Mouse (Mus musculus): ENCODE data around the gene Rpa3. TPM values are rescaled to one million over a fixed set of nuclear protein-coding genes. Genes with fewer than 3 reads are reported as not detected.

The Rpa3 gene
- polyA plus RNA-seq (2015; fragmentation: Nextera tagmentation; extraction: Ambion mirVana) = 71.1 and 77.0 TPM in 2 replicates

DNA sequence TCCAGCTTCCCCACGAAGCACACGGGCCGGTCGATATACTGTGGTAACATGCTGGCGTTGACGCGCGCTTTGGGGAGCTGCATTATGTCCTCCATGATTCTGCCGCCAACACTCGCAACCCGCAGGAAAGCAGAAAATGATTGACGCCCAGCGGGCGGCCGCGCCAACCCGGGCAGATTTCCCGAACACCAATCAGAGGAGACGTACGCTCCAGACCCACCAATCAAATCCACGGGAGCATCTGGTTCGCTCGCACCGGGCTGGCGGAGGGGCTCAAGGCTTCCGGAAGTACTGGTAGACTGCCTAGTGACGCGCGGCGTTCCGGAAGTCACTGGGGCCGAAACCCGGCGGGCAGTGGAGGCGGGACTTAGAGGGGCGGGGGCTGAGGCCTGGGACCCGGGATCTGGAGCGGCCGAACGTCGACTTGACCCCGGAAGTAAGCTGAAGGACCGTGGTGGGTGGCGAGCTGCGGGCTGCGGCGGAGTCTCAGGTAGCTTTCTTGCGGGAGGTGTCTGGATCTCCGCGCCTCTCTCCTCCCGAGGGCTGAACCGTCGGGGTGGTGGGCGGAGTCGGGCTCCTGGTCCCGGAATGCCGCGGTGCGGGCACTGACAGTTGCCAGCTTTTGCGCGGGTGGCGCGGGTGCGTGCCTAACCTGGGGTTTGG lies at the start of gene Rpa3, which contains the start of the genes Umad1 and Gm45062:
Gene Rpa3 (minus strand): TSS at position 170 of the 663 bp plus-strand sequence.
Gene Umad1 (plus strand): TSS at position 285 of the 663 bp plus-strand sequence.
Gene Gm45062 (plus strand): TSS at position 447 of the 663 bp plus-strand sequence.
- H3K9me3 ChIP-seq (ENCODE audit: low read length) = no peaks in the 10 kb centered on the region
- peak within 1 kb of the TSS; percentile 71 for H3K9ac ChIP-seq (replicated peaks)
- peak within 1 kb of the TSS; percentile 80 for H3K4me2 ChIP-seq (ENCODE audit: low read depth, low read length)
- DNase-seq (peak; percentile 97), ATAC-seq (peak; percentile 100)
- peaks cover 9% of the 10 kb centered on the region; the same call in 1 of the 2 replicates for H3K4me1 ChIP-seq (ENCODE audit: insufficient read depth)
- peaks cover 3% of the 10 kb centered on the region; the same call in 1 of the 2 replicates for H3K36me3 ChIP-seq (replicated peaks; ENCODE audit: insufficient read depth, low read length)
- H3K27me3 ChIP-seq (ENCODE audit: insufficient read depth, low read length) = no peaks in the 10 kb centered on the region
- peak within 1 kb of the TSS; percentile 86 for H3K4me3 ChIP-seq (ENCODE audit: low read depth, low read length)
- WGBS (ENCODE audit: insufficient replicate concordance) = under 1% methylated on average over 64 of the region's 64 CpGs
- H3K27ac ChIP-seq (ENCODE audit: low read depth) = peak within 1 kb of the TSS; percentile 88
- no peak for TF ChIP-seq CTCF (IDR thresholded peaks at IDR 0.05; ENCODE audit: low read depth)
- peak; percentile 55 for TF ChIP-seq EP300 (IDR thresholded peaks at IDR 0.05; ENCODE audit: low read depth)

DNA sequence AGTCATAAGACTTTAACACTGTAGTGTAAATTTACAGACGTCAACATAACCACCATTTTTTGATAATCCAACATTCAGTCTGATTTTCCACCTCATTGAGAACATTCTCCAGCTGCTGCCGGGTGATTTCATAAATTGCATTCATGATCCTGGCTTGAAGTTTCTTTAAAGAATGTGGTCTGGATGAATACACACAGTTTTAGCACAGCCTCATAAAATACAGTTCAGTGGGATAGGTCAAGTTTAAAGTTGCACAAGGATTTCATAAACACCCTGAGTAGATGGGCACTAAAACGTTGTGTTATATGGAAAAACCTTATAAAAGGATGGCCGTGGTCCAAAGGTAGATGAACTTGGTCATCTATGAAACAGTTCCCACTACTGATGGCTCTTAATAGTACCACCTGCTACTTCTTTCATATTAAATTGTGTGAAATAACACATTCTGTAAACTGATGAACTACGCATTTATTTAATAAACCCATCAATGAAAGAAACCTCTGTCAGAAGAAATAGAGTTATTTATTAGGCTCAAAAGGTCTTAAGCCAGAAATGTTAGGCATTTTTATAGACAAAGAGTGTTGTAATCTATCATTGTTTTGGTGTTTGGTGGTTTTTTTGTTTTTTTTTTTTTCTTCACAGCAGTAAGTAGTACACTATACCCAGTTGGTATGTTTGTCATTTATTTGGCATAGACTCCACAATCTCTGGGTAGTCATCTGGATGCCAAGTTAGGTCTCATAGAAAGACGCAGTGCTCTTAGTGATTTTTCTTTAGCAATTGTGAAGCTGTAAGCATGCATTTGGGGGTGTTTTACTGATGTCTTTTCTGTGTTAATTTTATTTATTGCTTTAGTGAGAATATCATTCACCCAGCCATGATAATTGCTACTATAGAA lies 49.2 kb upstream of the Rpa3 start:
- H3K36me3 ChIP-seq (replicated peaks; ENCODE audit: insufficient read depth, low read length) = no peaks in the 10 kb centered on the region
- DNase-seq (no peak), ATAC-seq (no peak)
- H3K4me1 ChIP-seq (ENCODE audit: insufficient read depth) = no peaks in the 10 kb centered on the region
- H3K4me2 ChIP-seq (ENCODE audit: low read depth, low read length) = no peak overlapping the region
- H3K4me3 ChIP-seq (ENCODE audit: low read depth, low read length) = no peak overlapping the region
- no peak for TF ChIP-seq CTCF (IDR thresholded peaks at IDR 0.05; ENCODE audit: low read depth)
- no peak for TF ChIP-seq EP300 (IDR thresholded peaks at IDR 0.05; ENCODE audit: low read depth)
- H3K9ac ChIP-seq (replicated peaks) = no peak overlapping the region
- no peak overlapping the region for H3K27ac ChIP-seq (ENCODE audit: low read depth)
- WGBS (ENCODE audit: insufficient replicate concordance) = 82% methylated on average over 6 of the region's 6 CpGs
- no peaks in the 10 kb centered on the region for H3K9me3 ChIP-seq (ENCODE audit: low read length)
- H3K27me3 ChIP-seq (ENCODE audit: insufficient read depth, low read length) = no peaks in the 10 kb centered on the region

DNA sequence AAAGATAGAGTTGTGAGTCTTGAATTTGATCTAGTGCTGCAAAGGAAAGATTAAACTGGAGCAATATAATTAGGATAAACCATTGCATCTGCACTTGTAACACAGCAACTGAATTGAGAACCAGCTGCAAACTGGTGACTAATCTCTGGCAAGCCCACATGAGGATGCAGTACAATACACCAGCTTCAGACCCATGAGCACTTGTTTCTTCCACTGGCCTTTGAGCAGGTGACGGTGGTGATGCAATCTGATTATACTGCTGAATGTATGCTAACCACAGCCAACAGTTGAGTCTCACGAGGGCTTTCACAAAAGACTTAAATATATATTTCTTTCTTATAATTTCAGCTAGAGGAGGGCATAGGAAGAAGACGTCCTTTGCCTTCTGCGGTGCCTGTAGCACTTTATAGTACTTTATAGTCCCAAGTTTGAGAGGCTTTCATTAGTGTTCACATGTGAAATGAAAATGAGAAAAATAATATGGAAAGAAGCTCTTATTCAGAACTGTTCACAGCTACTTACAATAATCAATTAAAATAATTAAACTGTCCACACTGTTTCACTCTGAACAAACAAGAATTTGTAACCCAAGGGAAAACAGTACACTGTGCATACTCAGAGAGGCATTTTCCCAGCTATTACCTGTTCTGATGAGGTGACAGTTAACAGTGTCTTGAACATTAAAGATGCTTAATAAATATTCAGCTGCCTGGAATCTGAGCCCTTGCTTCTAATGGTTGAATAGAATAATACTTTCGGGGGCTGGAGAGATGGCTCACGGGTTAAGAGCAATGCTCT lies 40.3 kb upstream of the Rpa3 start:
- no peaks in the 10 kb centered on the region for H3K9me3 ChIP-seq (ENCODE audit: low read length)
- no peak overlapping the region for H3K27ac ChIP-seq (ENCODE audit: low read depth)
- no peak overlapping the region for H3K4me2 ChIP-seq (ENCODE audit: low read depth, low read length)
- no peaks in the 10 kb centered on the region for H3K4me1 ChIP-seq (ENCODE audit: insufficient read depth)
- H3K4me3 ChIP-seq (ENCODE audit: low read depth, low read length) = no peak overlapping the region
- H3K27me3 ChIP-seq (ENCODE audit: insufficient read depth, low read length) = no peaks in the 10 kb centered on the region
- no peaks in the 10 kb centered on the region for H3K36me3 ChIP-seq (replicated peaks; ENCODE audit: insufficient read depth, low read length)
- WGBS (ENCODE audit: insufficient replicate concordance) = 66% methylated on average over 6 of the region's 6 CpGs
- ATAC-seq (no peak), DNase-seq (no peak)
- H3K9ac ChIP-seq (replicated peaks) = no peak overlapping the region
- no peak for TF ChIP-seq EP300 (IDR thresholded peaks at IDR 0.05; ENCODE audit: low read depth)

DNA sequence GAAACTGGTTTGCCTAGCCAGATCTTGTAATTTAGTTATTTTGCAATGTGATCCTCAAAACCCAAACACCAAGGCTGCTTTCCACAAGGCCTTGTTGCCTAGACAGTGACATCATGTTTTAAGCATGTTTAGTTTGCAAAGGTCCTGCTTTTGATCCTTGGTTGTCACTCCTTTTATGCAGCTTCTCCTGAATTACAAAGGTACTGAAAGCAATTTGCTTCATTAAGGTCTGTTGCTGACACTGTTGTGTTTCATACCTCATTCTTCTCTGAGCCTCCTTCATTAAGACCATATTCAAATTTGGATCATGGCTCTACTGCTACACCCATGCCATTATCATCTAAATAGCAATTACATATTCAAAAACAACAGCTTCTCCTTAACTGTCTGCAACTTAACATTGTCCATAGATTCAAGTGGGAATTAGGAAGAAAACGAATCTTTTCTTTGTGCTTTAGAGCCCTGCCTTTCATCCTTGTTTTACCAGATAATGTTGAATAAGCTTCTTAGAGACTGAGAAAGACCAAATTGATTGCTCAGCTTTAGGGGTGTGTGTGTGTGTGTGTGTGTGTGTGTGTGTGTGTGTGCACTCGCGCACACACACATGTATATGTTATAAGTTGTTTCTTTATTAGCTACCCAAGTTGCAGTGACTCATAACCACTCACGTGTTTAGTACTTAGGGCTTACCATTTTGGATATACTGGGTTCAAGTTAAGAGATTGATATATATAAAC lies 35.2 kb upstream of the Rpa3 start:
- Histone ChIP-seq H3K36me3 (replicated peaks; ENCODE audit: insufficient read depth, low read length) (no peaks in the 10 kb centered on the region), H3K4me3 (ENCODE audit: low read depth, low read length) (no peak overlapping the region), H3K27me3 (ENCODE audit: insufficient read depth, low read length) (no peaks in the 10 kb centered on the region), H3K4me2 (ENCODE audit: low read depth, low read length) (no peak overlapping the region), H3K9ac (replicated peaks) (no peak overlapping the region), H3K9me3 (ENCODE audit: low read length) (no peaks in the 10 kb centered on the region), H3K4me1 (ENCODE audit: insufficient read depth) (no peaks in the 10 kb centered on the region), H3K27ac (ENCODE audit: low read depth) (no peak overlapping the region)
- 89% methylated on average over 4 of the region's 4 CpGs for WGBS (ENCODE audit: insufficient replicate concordance)
- ATAC-seq (no peak), DNase-seq (no peak)
- TF ChIP-seq EP300 (IDR thresholded peaks at IDR 0.05; ENCODE audit: low read depth) (no peak), CTCF (IDR thresholded peaks at IDR 0.05; ENCODE audit: low read depth) (no peak)

DNA sequence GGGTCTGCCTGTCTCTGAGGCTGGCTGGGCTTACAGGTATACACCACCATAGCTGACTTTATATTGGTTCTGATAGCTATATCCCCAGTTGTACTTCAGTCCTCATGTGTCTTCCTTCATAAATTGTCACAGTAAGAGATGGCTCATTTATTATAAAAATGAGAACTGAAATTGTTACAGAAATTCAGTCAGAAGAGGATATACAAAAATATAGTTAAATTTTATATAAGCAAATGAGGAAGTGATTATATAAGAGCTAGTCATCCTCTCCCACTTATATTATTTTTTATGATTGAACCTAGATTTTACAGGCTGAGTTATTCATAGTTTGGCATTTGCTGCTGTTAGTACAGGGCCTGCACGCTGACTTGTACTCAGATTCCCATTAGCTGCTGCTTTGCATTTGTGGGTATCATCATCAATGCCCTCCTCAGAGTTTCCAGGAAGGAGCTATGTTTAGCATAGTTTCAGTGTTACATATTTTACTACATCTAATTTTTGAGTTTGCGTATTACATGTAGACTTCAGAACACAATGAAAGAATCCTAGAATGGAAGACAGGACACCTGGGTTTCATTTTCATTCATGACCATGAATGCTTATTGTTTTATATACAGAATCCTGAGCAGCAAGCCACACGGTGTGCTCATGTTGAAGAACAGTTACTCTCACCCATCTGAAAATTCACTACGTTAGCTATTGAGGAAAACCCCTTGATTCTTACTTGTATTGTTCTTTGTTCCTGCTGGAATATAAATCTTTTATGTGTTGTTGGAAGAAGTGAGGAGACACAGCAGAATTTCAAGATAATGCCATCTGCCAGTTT lies 30.0 kb upstream of the Rpa3 start:
- Histone ChIP-seq H3K27me3 (ENCODE audit: insufficient read depth, low read length) (no peaks in the 10 kb centered on the region), H3K9me3 (ENCODE audit: low read length) (no peaks in the 10 kb centered on the region), H3K9ac (replicated peaks) (no peak overlapping the region), H3K4me1 (ENCODE audit: insufficient read depth) (no peaks in the 10 kb centered on the region), H3K36me3 (replicated peaks; ENCODE audit: insufficient read depth, low read length) (no peaks in the 10 kb centered on the region), H3K4me2 (ENCODE audit: low read depth, low read length) (no peak overlapping the region), H3K27ac (ENCODE audit: low read depth) (no peak overlapping the region), H3K4me3 (ENCODE audit: low read depth, low read length) (no peak overlapping the region)
- TF ChIP-seq EP300 (IDR thresholded peaks at IDR 0.05; ENCODE audit: low read depth) = no peak
- TF ChIP-seq CTCF (IDR thresholded peaks at IDR 0.05; ENCODE audit: low read depth) = no peak
- WGBS (ENCODE audit: insufficient replicate concordance) = 86% methylated on average over 4 of the region's 4 CpGs
- no peak for DNase-seq
- ATAC-seq = no peak

All from liver, postnatal 0 days (tissue).